Mouse (Mus musculus): ENCODE measurements around the gene Top1. TPM values are rescaled to one million over a fixed set of nuclear protein-coding genes. Genes with fewer than 3 reads are reported as not detected.
"Not testable (repeated sequence)": the region's sequence is repeated elsewhere in the genome, so short reads cannot be mapped to it uniquely, and the experiment has no call there.

Gene Top1
- polyA plus RNA-seq, 1 experiment from 2014 or later = 105 TPM

DNA sequence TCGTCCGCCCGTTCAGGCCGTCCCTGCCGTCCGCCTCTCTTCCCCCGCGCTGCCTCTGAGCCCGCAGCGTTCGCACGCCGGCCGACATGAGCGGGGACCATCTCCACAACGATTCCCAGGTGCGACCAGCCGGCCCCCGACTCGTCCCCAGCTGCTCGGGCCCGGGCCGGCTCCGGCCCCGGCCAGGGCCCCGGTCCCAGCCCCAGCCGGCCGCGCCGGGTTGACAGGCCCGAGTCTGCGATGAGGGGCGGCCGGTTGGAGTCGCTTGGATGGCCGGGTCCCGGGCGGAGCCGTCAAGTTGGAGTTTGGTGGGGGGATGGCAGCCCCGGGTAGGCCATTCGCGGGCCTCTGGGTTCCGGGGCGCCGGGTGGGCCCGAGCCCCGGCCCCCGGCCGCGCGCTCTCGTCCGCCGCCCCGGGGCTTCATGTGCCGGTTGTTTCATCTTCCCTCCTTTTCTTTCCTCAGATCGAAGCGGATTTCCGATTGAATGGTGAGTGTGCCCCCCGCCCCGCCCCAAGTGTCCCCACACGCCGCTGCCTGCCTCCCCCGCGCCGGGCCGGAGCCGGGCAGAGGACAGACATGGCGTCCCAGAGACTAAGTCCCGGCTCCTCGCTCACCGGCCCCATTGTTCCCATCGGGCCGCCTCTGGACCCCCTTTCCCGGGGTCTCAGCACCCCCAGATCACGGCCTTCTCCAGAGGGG lies 606 bp downstream of the Top1 start:
- Histone ChIP-seq H3K4me3 (peak overlapping the region; percentile 99), H3K36me3 (no peaks in the 10 kb centered on the region), H3K27ac (peak overlapping the region; percentile 98), H3K27me3 (no peaks in the 10 kb centered on the region), H3K4me1 (peaks cover 18% of the 10 kb centered on the region), H3K4me2 (replicated peaks) (peak overlapping the region; percentile 79), H3K9ac (peak overlapping the region; percentile 100), H3K9me3 (no peaks in the 10 kb centered on the region)
- ATAC-seq (ENCODE audit: insufficient number of reproducible peaks, insufficient read depth, low FRiP score, low TSS enrichment) = peak; percentile 12
- WGBS = under 1% methylated on average over 70 of the region's 76 CpGs

- no peak for ATAC-seq (ENCODE audit: insufficient number of reproducible peaks, insufficient read depth, low FRiP score, low TSS enrichment)
- peak overlapping the region; percentile 100 for H3K9ac ChIP-seq
- peak overlapping the region; percentile 79 for H3K4me2 ChIP-seq (replicated peaks)
- H3K4me3 ChIP-seq = peak overlapping the region; percentile 99
- WGBS = under 1% methylated on average over 17 of the region's 17 CpGs
- no peaks in the 10 kb centered on the region for H3K9me3 ChIP-seq
- peaks cover 18% of the 10 kb centered on the region for H3K4me1 ChIP-seq
- H3K36me3 ChIP-seq = no peaks in the 10 kb centered on the region
- no peaks in the 10 kb centered on the region for H3K27me3 ChIP-seq
- H3K27ac ChIP-seq = peak overlapping the region; percentile 98
Observed at GRCm38 (mm10) chr2:160646845-160647178, 1.1 kb downstream of the Top1 start.

GRCm38 (mm10) chr2:160648097-160648496 lies 2.4 kb downstream of the Top1 start:
- ATAC-seq (ENCODE audit: insufficient number of reproducible peaks, insufficient read depth, low FRiP score, low TSS enrichment) = no peak
- Histone ChIP-seq H3K36me3 (peaks cover 8% of the 10 kb centered on the region; the same call in 1 of the 2 replicates), H3K9ac (peak overlapping the region; percentile 39; the same call in 1 of the 2 replicates), H3K4me1 (peaks cover 18% of the 10 kb centered on the region), H3K4me3 (peak overlapping the region; percentile 99), H3K27me3 (no peaks in the 10 kb centered on the region), H3K4me2 (replicated peaks) (peak overlapping the region; percentile 79), H3K9me3 (no peaks in the 10 kb centered on the region), H3K27ac (no peak overlapping the region)
- 41% methylated on average over 2 of the region's 2 CpGs for WGBS

DNA sequence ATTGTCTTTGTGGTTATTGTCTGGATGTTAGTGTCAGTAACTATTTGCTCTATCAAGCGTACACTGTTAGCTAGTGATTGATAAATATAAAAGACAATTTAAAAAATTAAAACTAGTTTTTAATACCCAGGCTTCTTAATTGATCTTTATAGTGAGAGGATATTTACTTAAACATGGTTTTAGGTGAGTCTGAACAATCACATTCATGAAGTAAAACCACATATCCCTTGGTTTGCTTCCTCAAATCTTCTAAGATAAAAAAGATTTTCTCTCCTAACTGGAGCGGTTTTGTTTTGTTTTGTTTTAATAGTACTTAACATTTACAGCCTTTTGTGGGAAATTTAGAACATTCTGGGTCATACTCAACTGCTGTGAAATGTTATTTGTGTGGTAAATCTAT lies 3.4 kb downstream of the Top1 start:
- Histone ChIP-seq H3K27ac (no peak overlapping the region), H3K4me2 (replicated peaks) (peak overlapping the region; percentile 79), H3K4me3 (peak overlapping the region; percentile 17; the same call in 1 of the 2 replicates), H3K36me3 (peaks cover 9% of the 10 kb centered on the region), H3K9me3 (no peaks in the 10 kb centered on the region), H3K9ac (no peak overlapping the region), H3K4me1 (peaks cover 18% of the 10 kb centered on the region), H3K27me3 (no peaks in the 10 kb centered on the region)
- ATAC-seq (ENCODE audit: insufficient number of reproducible peaks, insufficient read depth, low FRiP score, low TSS enrichment) = no peak
- 85% methylated on average over 2 of the region's 2 CpGs for WGBS

DNA sequence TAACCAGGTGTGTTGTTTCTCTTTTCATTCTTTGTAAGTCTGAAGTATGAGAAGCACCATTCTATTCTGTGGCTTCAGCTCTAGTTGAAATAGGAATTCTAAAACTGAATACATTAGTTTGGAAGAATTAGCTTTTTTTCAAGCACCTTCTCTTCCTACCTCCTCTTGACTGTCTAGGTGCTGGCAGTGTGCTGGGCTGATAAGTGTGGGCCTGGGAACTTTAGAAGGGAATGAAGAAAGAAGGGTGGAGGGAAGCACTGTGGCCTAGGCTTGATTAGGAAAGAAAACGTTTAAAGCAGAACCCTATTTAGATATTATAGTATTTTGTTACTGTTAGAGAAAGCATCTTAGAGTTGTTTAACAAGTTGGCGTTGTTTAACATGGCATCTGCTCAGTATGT lies 5.5 kb downstream of the Top1 start:
- no peak overlapping the region for H3K27ac ChIP-seq
- no peak overlapping the region for H3K9ac ChIP-seq
- ATAC-seq (ENCODE audit: insufficient number of reproducible peaks, insufficient read depth, low FRiP score, low TSS enrichment) = no peak

GRCm38 (mm10) chr2:160653218-160653617 lies 7.5 kb downstream of the Top1 start:
- H3K27ac ChIP-seq = no peak overlapping the region
- peaks cover 11% of the 10 kb centered on the region for H3K4me1 ChIP-seq
- H3K27me3 ChIP-seq = no peaks in the 10 kb centered on the region
- no peak overlapping the region for H3K4me3 ChIP-seq
- ATAC-seq (ENCODE audit: insufficient number of reproducible peaks, insufficient read depth, low FRiP score, low TSS enrichment) = no peak
- no peaks in the 10 kb centered on the region for H3K9me3 ChIP-seq
- WGBS = 93% methylated on average over 2 of the region's 2 CpGs
- no peak overlapping the region for H3K9ac ChIP-seq
- H3K36me3 ChIP-seq = peaks cover 23% of the 10 kb centered on the region
- H3K4me2 ChIP-seq (replicated peaks) = no peak overlapping the region

More for the DNA sequence above, 5.5 kb downstream of the Top1 start:
- H3K36me3 ChIP-seq = peaks cover 21% of the 10 kb centered on the region
- H3K4me3 ChIP-seq = no peak overlapping the region
- no peaks in the 10 kb centered on the region for H3K27me3 ChIP-seq
- WGBS = 70% methylated on average over 2 of the region's 2 CpGs
- no peaks in the 10 kb centered on the region for H3K9me3 ChIP-seq
- H3K4me2 ChIP-seq (replicated peaks) = no peak overlapping the region
- peaks cover 18% of the 10 kb centered on the region for H3K4me1 ChIP-seq

- Histone ChIP-seq H3K9ac (no peak overlapping the region), H3K27me3 (no peaks in the 10 kb centered on the region), H3K27ac (no peak overlapping the region), H3K4me1 (no peaks in the 10 kb centered on the region), H3K9me3 (no peaks in the 10 kb centered on the region), H3K4me2 (replicated peaks) (no peak overlapping the region), H3K36me3 (peaks cover 23% of the 10 kb centered on the region), H3K4me3 (no peak overlapping the region)
- 94% methylated on average over 1 of the region's 1 CpGs for WGBS
- no peak for ATAC-seq (ENCODE audit: insufficient number of reproducible peaks, insufficient read depth, low FRiP score, low TSS enrichment)
Observed at GRCm38 (mm10) chr2:160655561-160655960, 9.9 kb downstream of the Top1 start.

GRCm38 (mm10) chr2:160656234-160656633 lies 10.5 kb downstream of the Top1 start:
- Histone ChIP-seq H3K4me3 (no peak overlapping the region), H3K27ac (no peak overlapping the region), H3K9ac (no peak overlapping the region), H3K4me1 (no peaks in the 10 kb centered on the region), H3K36me3 (peaks cover 23% of the 10 kb centered on the region), H3K9me3 (no peaks in the 10 kb centered on the region), H3K27me3 (no peaks in the 10 kb centered on the region), H3K4me2 (replicated peaks) (no peak overlapping the region)
- ATAC-seq (ENCODE audit: insufficient number of reproducible peaks, insufficient read depth, low FRiP score, low TSS enrichment) = no peak
- WGBS = 84% methylated on average over 1 of the region's 1 CpGs

- WGBS = 96% methylated on average over 13 of the region's 13 CpGs
- Histone ChIP-seq H3K36me3 (peaks cover 22% of the 10 kb centered on the region), H3K27me3 (no peaks in the 10 kb centered on the region)
Observed at GRCm38 (mm10) chr2:160657801-160658442, 12.2 kb downstream of the Top1 start.

DNA sequence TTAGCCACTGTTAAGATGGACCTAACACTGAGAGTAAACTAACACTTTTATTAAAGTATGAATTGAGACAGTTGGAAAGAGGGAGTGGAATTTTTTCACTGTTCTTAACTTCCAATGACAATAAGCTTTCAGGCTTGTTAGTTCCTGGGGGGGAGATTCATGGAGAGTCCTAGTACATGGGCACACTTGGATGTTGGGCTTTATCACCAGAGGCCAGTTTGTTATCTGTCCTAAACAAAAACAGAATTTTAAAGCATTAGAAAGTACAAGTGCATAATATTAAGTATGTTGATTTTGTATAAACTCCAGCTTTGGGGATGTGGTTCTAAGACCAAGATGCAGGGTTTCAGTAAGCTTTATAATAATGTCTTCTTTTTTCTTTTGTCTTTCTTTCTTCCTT lies 13.1 kb downstream of the Top1 start:
- Histone ChIP-seq H3K9me3 (no peaks in the 10 kb centered on the region), H3K4me2 (replicated peaks) (no peak overlapping the region), H3K27ac (no peak overlapping the region), H3K27me3 (no peaks in the 10 kb centered on the region), H3K9ac (no peak overlapping the region), H3K36me3 (peaks cover 20% of the 10 kb centered on the region), H3K4me1 (no peaks in the 10 kb centered on the region), H3K4me3 (no peak overlapping the region)
- ATAC-seq (ENCODE audit: insufficient number of reproducible peaks, insufficient read depth, low FRiP score, low TSS enrichment) = no peak

More at GRCm38 (mm10) chr2:160657801-160658442, 12.2 kb downstream of the Top1 start:
- no peak overlapping the region for H3K9ac ChIP-seq
- H3K9me3 ChIP-seq = no peaks in the 10 kb centered on the region
- no peak for ATAC-seq (ENCODE audit: insufficient number of reproducible peaks, insufficient read depth, low FRiP score, low TSS enrichment)
- no peak overlapping the region for H3K4me3 ChIP-seq
- H3K4me2 ChIP-seq (replicated peaks) = no peak overlapping the region
- no peaks in the 10 kb centered on the region for H3K4me1 ChIP-seq
- no peak overlapping the region for H3K27ac ChIP-seq

DNA sequence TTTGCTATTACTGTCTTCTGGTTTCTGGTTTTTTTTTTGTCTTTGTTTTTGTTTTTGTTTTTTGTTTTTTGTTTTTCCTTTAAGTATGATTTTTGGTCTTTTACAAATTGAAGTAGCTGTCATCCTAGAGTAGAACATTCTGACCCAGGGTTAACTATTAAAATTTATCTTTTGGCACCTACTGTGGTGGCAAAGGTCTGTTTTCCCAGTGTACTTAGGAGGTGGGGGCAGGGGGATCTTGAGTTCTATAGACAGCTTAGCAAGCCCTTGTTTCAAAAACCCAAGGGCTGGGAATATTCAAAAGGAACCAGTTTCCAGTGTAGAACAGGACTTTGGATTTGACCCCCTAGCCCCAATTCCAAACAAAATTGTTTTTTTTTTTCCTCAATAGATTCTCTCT lies 18.7 kb downstream of the Top1 start:
- Histone ChIP-seq H3K4me1 (no peaks in the 10 kb centered on the region), H3K27me3 (no peaks in the 10 kb centered on the region), H3K36me3 (peaks cover 6% of the 10 kb centered on the region; the same call in 1 of the 2 replicates), H3K4me2 (replicated peaks) (no peak overlapping the region), H3K9me3 (no peaks in the 10 kb centered on the region), H3K27ac (no peak overlapping the region), H3K4me3 (no peak overlapping the region), H3K9ac (no peak overlapping the region)
- ATAC-seq (ENCODE audit: insufficient number of reproducible peaks, insufficient read depth, low FRiP score, low TSS enrichment) = no peak

- not testable (repeated sequence) for H3K4me2 ChIP-seq (replicated peaks); H3K9me3 ChIP-seq; ATAC-seq (ENCODE audit: insufficient number of reproducible peaks, insufficient read depth, low FRiP score, low TSS enrichment); H3K4me3 ChIP-seq; H3K36me3 ChIP-seq; H3K27me3 ChIP-seq; H3K9ac ChIP-seq; H3K4me1 ChIP-seq; H3K27ac ChIP-seq
- 90% methylated on average over 2 of the region's 2 CpGs for WGBS
Observed at GRCm38 (mm10) chr2:160664986-160665385, 19.3 kb downstream of the Top1 start.

All from embryonic facial prominence, embryonic 12.5 days (tissue).